Mouse (Mus musculus): ENCODE data around the gene Wfdc3.
"Not testable (repeated sequence)": the region's sequence is repeated elsewhere in the genome, so short reads cannot be mapped to it uniquely, and the experiment has no call there.

Gene Wfdc3

DNA sequence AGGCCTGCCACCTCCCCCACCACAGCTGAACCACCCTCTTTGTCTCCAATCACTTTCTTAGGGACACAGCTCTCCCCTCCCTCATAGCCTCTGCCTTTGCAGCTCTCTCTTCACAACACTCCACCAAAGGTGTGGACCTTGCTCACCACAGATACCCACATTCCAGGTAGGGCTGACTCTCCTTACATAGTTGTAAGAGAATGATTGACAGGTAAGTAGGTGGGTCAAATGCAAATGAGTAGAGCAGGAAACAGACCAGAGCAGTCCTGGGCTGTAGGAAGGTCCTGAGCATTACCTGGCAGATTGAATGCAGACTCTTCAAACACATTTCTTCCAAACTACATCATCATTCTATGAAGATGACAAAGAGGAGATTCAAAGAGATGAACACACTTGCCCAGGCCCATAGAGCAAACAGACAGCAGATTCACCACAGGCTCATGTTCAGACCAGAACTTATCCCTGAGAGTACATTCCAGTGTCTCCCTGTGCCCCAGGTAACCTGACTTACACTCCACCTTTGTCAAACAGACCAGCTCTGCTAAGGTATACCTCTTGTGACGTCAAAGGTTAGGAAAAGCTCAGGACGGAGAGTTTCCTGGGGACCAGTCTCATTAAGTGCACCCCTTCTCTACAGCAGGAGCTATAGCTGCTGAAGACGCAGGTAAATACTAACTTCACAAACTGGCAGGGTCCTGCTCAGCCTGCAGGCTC, 8.2 kb downstream of the Wfdc3 start:
- DNase-seq (ENCODE audit: extremely low read depth, low read depth): no peak

DNA sequence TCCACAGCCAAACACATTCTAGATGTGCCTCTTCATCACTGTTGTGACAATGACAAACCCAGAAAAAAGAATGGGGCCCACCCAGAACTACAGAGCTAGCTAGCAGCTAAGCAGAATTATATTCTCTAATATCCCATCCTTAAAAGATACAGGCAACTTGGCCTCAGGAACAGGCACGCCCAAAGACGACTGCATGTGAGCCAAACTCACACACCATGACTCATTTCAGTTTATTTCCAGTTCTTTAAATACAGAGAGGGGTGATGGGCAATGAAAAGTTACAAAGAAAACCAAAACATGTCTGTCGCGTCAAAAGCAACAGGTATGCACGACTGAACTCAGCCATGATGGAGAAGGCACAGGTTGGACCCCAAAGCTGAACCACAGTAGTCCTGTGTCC, 10.3 kb downstream of the Wfdc3 start:
- no peak for DNase-seq (ENCODE audit: extremely low read depth, low read depth)

- no peak for DNase-seq (ENCODE audit: extremely low read depth, low read depth)
Measured at GRCm38 (mm10) chr2:164734839-164735238, 10.9 kb downstream of the Wfdc3 start.

DNA sequence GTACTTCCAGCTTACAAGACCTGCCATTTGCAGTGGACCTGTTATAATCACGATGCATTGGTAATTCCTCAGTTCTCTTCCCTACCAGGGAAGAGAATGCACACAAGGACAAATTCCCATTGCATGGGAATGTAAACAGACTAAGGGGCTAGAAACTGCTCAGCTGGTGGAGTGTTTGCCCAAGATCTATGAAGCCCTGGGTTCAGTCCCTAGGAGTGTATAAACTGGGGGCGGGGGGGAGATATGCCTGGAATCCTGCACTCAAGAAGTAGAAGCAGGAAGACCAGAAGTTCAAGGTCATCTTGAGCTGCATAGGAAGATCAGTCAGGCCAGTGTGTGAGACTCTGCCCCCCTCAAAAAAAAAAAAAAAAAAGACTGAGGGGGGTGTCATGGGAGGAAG, 12.5 kb downstream of the Wfdc3 start:
- DNase-seq (ENCODE audit: extremely low read depth, low read depth): no peak

DNA sequence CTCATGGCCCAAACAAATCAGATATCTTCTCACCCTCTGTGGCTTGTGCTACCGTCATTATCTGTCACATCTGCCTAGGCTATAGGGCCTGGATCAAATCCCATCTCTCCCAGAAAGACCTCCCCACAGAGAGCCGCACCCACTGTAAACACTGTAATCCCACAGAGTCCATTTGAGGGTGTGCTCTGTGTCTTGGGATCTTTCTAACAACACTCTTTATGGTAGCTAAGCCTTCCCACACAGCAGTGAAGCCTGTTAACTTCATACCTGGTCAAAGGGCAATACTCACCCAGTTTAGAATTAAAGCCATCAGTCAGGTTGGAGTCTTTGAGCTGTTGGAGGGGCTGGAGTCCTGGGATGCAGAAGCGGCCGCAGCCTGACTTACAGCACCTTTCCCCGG, 14.0 kb downstream of the Wfdc3 start:
- DNase-seq (ENCODE audit: extremely low read depth, low read depth): no peak

- DNase-seq (ENCODE audit: extremely low read depth, low read depth): no peak
Measured at GRCm38 (mm10) chr2:164725895-164726619, 19.7 kb downstream of the Wfdc3 start.

- no peak for DNase-seq (ENCODE audit: extremely low read depth, low read depth)
Measured at GRCm38 (mm10) chr2:164723276-164723675, 22.5 kb downstream of the Wfdc3 start.

DNA sequence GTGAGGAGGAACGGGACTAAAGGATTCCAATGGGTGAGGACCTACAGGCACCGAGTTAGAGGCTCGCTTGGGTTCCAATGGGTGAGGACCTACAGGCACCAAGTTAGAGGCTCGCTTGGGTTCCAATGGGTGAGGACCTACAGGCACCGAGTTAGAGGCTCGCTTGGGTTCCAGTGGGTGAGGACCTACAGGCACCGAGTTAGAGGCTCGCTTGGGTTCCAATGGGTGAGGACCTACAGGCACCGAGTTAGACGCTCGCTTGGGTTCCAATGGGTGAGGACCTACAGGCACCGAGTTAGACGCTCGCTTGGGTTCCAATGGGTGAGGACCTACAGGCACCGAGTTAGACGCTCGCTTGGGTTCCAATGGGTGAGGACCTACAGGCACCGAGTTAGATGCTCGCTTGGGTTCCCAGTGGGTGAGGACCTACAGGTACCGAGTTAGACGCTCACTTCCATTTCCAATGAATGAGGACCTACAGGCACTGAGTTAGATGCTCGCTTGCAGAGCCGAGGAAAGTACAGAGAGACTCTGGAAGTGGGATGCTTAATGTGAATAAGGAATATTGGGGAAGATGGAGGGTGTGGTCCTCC, 29.4 kb downstream of the Wfdc3 start:
- DNase-seq (ENCODE audit: extremely low read depth, low read depth): not testable (repeated sequence)

GRCm38 (mm10) chr2:164715005-164715404, 30.7 kb downstream of the Wfdc3 start, which contains the start of gene Spint5:
Gene Spint5, plus strand, starts transcription at chr2:164715305.
- DNase-seq (ENCODE audit: extremely low read depth, low read depth): no peak

DNA sequence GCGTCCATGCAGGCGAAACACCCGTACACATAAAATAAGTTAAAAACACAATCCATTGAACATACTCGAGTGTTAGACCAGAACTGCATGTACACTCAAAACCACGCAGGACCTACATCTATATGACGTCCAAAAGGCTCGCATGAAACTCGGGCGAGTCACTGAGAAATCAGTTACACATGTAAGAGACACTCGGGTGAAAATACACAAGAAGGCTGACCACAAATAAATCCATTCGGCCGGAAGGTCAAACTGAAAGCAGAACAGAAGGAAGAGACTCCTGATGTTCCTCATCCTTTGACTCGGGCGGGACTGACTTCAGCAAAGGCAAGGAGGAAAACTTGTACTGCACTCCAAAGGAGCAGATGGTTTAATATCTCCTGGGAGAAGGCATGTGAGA, 39.7 kb downstream of the Wfdc3 start:
- DNase-seq (ENCODE audit: extremely low read depth, low read depth): no peak

GRCm38 (mm10) chr2:164705328-164705727, 40.4 kb downstream of the Wfdc3 start:
- no peak for DNase-seq (ENCODE audit: extremely low read depth, low read depth)

DNA sequence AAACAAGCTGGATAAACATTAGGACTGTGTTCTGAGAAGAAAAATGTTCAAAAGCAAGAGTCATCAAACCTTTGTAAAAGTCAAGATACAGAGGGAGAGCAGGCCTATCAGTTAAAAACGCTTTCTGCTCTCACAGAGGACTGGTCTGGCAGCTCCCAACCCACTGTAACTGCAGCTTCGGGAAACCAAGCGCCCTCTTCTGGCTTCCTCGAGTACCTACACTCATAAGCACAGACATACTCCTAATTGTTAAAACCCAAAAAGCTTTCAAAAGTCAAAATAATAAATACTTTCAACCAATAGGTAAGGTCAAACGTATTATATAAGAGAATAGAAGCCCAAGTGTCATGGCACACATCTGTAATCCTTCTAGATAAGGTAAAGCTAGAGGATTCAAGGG, 41.5 kb downstream of the Wfdc3 start:
- no peak for DNase-seq (ENCODE audit: extremely low read depth, low read depth)

GRCm38 (mm10) chr2:164701761-164702160, 44.0 kb downstream of the Wfdc3 start:
- no peak for DNase-seq (ENCODE audit: extremely low read depth, low read depth)

GRCm38 (mm10) chr2:164700959-164701358, 44.8 kb downstream of the Wfdc3 start:
- no peak for DNase-seq (ENCODE audit: extremely low read depth, low read depth)

GRCm38 (mm10) chr2:164698201-164698600, 47.5 kb downstream of the Wfdc3 start, which contains the start of gene Spint4:
Gene Spint4, plus strand, starts transcription at chr2:164698501.
- no peak for DNase-seq (ENCODE audit: extremely low read depth, low read depth)

DNA sequence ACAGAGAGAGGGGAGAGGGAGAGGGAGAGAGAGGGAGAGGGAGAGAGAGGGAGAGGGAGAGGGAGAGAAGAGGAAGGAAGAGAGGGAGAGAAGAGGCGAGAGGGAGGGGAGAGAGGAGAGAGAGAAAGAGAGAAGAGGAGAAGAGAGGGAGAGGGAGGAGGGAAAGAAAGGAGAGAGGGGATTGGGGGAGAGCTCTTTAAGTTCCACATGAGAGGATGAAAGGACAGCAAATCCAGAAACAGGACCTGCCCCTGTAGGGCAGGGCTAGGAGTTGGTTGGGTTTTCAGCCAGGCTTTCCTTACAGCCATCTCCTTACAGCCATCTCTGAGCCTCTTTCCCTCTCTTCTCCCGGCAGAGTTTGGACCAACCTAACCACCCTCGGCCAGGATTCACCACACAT, 60.9 kb downstream of the Wfdc3 start, which contains the start of gene Wfdc13:
Gene Wfdc13, plus strand, starts transcription at position 301 of the 400 bp plus-strand sequence.
- no peak for DNase-seq (ENCODE audit: extremely low read depth, low read depth)

All from MEL-GATA-1-ER (cell line).